Mouse (Mus musculus): ENCODE data around the gene Arid2.
"Not testable (repeated sequence)": the region's sequence is repeated elsewhere in the genome, so short reads cannot be mapped to it uniquely, and the experiment has no call there.

The Arid2 gene

DNA sequence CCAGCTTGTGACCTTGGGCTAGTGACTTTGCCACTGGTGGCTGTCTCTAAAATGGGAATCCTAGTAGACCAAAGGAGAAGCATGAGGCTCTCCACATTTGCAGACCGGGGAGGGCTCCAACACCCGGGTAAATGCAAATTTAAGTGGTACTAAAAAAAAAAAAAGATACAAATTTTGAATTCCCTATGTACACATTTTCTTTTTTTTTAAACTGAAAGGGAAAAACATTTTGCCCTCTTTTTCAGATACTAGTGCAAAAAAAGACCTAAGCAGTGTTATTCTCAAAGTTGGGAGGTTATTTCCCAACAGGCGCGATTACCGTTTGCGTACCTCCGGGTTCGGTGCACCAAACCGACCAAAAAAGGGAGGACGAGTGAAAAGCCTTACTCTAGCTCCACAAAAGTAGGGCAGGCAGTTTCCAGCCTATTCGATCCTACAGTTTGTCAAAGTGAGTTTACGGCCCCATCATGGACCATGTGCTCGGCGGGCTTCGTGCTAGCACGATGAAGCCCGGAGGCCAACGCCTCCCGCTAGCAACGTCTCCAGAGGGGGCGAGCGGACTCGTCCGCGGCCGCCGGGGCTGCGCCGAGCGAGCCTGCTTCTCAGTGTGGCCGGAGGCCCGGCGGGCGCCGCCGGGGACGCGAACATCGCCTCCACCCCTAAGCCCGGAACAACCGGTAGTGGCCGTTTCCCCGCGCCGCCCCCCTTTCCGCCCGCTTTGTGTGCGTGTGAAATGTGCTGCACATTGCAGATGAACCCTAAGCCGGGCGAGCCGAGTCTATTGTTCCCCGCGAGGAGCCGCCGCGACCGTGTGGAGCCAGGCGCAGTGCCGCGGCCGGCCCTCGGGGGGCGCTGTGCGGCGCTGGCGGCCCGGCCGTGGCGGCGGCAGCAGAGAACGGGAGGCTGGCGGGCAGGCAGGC, 1.0 kb upstream of the Arid2 start:
- peak; percentile 77 for DNase-seq (ENCODE audit: low read depth, low spot score)

DNA sequence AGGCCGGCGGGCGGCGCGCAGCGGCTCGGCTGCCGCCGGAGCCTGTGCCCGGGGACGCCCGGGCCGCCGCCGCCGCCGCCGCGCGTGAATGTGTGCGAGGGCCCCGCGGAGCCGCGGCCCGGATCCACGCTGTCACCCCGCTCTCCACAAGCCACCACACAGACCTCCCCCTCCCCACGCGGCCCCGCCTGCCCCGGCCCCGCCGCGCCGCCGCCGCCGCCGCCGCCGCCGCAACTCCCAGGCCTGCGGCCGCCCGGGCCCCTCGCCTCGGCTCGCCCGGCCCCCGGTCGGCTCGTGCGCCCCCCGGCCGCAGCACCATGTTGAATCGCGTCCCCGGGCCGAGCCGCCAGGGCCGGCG, 404 bp upstream of the Arid2 start:
- DNase-seq (ENCODE audit: low read depth, low spot score): no peak

DNA sequence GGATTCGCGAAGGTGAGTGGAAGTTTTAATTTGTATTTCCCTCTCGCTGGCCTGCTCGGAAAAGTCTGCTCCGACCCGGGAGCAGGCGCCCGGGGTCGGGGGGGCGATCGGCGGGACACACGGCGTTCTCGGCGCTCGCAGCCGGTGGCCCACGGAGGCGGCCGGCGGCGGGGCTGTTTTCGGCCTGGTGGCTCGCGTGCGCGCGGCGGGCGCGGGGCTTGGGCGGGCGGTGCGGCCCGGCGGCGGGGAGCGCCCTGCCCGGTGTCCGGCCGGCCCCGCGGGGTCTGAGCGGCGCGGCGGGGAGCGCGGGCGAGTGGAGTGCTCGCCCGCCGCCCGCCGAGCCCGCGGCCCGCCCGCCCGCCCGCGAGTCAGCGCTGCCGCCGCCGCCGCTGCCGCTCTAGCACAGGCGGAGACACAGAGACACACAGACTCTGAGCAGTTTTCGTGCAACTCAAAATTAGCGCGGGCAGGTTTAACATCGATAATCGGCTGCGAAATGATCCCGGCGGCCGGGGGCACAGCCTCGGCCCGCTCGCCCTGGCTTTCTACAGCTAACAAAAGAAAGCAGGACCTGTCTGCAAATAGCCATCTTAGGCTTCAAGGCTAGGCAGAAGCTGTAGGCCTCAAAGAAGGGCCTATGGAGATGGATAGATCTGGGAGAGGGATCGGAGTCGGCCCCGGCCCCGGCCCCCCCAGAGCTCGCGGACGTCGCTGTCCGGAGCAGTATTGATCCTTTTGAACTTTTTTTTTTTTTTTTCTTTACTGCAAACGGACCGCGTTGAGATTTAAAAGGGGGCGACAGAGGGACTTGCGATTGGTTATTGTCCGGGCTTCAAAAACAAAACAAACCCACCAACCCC, 888 bp downstream of the Arid2 start:
- no peak for DNase-seq (ENCODE audit: low read depth, low spot score)

DNA sequence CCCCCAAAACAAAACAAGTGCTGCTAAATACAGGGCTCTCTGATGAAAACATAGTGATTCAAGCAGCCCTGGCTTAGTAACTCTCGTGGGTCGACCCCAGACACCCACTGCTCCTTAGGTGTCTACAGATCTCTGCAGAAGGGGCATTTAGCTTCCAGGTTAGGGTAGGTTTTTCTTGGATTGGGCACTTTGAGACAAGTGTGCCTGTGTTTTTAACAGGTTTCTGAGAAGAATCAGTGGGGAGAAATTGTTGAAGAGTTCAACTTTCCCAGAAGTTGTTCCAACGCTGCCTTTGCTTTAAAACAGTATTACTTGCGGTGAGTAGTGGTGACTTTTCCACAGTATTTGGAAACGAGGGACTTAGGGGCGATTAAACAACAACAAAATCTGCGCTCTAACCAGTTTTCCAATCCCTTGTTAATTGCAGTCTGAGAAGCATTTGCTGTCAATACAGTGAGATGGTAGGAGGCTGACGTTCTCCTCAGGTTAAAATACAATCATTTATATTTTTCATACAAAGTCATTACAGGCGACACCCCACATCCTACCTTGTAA, 1.6 kb downstream of the Arid2 start:
- no peak for DNase-seq (ENCODE audit: low read depth, low spot score)

DNA sequence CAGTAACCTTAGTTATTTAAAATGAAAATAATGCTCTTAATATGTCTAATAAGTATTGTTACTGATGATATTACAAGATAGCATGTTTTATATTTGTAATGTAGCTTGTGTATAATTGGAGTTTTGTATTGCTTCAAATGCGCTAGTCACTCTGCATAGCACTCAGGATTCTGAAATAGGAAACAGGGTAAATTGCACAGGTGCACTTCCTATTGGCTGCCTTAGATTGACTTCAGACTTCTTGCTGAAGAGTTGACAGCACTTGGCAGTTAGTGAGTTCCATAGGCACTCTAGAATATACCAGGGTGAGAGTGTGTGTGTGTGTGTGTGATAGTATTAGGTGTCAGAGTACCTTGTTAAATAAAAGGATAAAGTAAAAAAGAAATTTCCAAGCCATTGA, 2.7 kb downstream of the Arid2 start:
- no peak for DNase-seq (ENCODE audit: low read depth, low spot score)

DNA sequence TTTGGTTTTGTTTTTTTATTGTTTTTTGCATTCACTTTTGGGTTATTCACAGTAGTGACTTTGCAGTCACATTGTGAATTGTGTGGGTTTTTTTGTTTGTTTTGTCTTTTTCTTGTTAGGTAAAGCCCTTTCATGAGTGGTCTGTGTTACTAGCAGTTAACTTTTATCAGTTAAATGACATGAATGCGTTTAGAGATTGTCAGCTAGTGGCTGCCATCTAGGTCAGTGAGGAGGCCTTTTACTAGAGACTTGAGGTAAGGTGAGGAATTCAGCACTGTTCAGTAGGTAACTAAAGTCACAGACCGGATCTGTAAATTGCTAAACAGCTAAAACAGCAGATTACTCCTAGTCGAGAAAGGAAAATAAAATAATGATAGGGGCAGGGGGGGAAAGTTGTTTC, 6.1 kb downstream of the Arid2 start:
- no peak for DNase-seq (ENCODE audit: low read depth, low spot score)

DNA sequence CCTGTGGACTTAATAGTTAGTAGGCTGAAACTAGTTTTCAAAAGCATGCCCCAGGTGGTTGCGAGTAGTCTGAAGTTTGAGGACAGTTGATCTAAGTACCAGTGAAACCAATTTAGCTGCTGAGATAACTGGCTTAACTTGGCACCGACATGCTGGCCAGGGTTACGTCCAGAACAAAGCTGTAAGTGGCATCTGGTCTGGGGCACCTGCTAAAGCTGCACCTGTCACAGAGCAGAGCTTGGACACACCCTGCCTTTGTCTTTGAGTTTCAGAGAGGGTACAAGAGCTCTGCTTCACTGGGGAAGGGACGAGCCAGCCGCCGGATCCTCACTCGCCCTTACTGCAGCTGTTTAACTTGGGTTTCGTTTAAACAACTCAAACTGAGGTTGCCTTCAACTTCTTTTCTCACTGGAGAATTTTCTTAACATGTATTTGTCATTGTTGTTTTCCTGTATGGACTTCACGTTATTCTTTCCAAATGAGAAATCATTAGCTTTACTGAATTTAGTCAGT, 9.8 kb downstream of the Arid2 start:
- no peak for DNase-seq (ENCODE audit: low read depth, low spot score)

DNA sequence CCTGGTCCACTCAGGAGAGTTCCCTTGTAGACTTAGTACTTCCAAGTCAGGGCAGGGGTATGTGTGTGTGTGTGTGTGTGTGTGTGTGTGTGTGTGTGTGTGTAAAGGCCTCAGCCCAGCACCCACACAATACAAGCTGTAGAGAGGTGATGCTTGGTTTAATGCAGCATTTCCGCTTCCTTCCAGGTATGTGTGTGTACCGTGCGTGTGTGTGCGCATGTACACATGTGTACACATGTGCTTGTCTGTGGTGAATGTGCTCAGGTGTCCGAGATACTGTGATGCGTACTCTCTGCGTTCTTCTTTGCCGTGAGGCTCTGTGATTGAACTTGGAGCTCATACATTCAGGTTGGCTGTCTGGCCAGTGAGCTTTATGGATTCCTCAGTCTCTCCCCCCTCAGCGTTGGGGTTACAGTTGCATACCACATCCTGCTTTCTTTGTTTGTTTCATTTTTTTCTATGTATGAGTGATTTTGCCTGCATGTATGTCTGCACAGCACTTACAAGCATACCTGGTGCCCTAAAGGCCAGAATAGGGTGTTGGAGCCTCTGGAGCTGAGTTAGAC, 10.4 kb downstream of the Arid2 start:
- no peak for DNase-seq (ENCODE audit: low read depth, low spot score)

DNA sequence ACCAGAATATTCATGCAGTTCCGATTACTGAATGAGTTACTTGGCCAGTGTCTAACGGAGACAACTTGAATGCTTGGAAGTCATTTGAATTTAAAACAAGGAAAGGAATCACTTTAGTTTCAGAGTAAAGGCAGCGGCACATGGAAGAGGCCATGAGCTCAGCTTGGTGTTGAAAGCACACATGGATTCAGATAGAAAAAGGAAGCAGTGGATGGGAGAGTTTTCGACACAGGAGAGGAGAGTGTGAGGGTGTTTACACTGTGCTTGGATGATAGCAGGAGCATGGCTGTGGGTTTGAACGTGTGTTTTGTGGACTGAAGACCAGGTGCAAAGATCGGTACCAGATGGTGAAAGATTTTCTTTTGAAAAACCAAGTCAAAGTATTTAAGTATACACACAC, 22.0 kb downstream of the Arid2 start:
- no peak for DNase-seq (ENCODE audit: low read depth, low spot score)

DNA sequence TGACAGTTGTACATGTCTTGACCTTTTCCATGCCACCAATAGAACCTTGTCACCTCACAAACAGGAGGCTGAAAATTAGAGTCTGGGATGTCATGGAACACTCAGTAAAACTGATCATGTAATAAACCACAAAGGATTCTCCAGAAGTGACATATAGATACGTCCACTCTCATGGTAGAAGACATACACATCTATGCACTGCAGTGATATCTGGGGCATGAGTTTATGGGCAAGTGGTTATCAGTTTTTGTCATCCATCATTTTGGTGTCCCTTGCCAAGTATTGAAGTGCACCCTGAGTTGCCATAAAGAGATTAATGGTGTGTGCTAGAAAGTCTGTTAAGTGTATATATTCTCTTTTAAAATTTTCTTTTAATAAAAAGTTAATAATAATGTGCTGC, 25.6 kb downstream of the Arid2 start:
- DNase-seq (ENCODE audit: low read depth, low spot score): no peak

DNA sequence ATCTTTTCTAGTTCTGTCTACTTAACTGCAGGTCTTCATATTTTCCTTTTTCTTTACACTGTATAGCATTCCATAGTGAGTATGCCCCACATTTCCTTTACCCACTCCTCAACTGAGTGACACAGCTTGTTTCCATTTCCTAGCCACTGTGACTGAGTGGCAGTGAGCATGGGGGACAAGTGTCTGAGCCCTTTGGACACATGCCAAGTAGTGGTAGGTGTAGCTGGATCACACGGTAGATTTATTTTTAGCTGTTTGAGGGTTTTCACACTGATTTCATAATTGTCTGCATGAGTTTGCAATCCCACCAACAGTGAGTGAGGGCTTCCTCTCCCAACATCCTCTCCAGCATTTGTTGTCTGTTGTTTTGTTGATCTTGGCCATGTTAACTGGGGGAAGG, 28.3 kb downstream of the Arid2 start:
- no peak for DNase-seq (ENCODE audit: low read depth, low spot score)

DNA sequence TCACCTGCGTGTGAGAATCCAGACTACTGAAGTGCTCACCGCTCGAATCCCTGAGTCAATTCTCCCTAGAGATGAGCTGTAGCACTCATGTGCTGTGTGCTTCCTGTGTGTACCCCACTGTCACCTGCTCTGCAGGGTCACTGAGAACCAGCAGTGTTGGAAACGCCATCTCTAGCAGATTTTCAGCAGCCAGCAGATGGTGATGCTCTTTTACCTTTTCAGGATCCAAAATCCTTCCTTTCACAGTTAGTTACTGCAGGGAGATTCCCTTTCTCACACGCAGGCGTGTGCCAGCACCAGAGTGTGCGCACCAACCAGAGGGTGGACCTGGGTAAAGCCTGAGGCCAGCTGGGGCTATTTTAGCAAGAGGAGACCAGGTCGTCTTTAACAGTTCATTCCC, 32.0 kb downstream of the Arid2 start:
- no peak for DNase-seq (ENCODE audit: low read depth, low spot score)

DNA sequence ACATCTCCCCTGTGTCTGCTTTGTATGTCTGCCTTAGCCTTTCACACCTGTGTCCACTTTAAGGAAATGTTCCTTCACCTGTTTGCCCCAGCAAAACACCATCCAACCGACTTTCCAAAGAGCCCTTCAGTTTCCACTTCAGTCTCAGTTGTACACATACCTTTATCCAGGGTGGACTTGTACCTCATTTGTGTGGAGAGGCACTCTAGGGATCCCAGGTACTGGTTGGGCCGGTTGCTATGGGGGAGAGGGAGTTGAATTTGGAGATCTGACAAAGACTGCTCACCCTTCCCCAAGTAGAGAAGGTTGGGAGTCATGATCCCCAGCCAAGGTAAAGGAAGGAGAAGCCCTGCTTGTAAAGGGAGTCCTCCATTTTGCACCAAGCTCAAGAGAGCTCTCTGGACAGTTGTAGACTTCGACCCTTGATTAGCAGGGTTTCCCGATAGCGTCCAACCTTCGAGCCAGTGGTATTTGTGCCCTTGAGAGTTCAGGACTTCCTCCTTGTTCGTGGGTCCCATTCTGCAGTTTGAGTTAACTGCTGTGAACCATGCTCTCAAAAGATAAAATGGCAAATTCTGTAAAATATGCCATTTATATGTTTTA, 38.5 kb downstream of the Arid2 start:
- no peak for DNase-seq (ENCODE audit: low read depth, low spot score)

DNA sequence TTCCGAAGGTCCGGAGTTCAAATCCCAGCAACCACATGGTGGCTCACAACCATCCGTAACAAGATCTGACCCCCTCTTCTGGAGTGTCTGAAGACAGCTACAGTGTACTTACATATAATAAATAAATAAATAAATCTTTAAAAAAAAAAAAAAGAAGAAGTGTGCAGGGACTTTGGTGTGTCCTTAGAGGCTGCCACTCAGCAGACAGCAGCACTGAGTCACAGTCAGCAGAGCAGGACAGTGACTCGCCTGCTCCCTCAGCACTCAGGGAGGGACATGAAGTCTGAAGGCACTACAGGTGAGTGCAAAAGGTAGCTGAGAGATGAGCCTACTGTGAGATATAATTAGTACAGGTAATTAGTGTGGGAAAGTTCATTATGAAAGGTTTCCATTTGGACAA, 41.4 kb downstream of the Arid2 start:
- not testable (repeated sequence) for DNase-seq (ENCODE audit: low read depth, low spot score)

DNA sequence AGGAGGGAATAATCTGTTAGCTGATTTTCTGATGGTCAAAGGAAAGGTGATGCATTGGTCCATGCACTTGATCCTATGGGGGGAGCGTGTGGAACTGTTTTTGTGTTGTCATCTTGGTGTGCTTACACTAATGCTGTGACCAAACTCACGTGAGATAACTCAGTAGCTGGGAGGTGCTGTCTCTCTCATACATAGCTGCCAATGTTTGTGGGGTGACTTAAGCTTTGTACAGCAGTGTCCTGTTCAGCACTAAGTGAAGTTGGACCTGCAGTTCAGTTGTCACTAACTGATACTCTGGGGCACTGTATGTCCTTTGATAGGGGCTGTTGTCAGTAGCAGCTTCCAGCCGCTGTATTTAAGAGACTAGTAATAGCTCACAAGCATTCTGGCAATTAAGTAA, 43.2 kb downstream of the Arid2 start:
- no peak for DNase-seq (ENCODE audit: low read depth, low spot score)

DNA sequence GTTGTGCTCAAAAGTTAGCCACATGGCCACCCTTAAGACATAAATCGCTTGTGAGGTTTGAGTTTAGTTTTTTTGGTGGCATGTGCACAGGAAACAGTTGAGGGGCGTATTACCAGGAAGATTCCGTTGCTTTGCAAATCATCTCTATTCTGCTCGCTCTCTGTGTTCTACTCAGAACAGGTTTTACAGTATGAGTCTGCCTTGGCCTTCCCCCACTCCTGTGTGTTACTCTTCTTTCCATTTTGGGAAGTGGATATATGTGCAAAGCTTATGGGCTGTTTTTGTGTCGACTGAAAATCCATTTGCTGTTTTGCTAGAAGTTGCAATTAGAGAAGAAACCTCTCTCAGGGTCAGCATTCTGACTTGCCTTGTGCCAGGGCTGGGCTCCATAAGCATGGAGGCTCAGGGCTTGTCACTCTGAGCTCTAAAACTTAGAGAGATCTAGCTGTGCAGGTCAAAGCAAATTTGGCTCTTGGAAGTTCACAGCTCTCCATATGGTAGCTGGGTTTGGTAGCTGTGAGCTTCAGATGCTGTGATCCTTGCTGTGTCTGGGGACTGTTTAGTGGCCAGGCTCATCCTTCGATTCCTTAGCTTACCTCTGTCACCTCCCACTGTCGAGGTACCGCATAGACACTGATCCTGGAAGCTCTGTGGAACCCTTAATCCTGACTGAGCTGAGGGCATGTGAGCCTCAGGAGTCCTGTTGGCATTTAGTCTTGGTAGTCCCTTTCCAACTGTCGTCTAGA, 45.3 kb downstream of the Arid2 start:
- DNase-seq (ENCODE audit: low read depth, low spot score): no peak

DNA sequence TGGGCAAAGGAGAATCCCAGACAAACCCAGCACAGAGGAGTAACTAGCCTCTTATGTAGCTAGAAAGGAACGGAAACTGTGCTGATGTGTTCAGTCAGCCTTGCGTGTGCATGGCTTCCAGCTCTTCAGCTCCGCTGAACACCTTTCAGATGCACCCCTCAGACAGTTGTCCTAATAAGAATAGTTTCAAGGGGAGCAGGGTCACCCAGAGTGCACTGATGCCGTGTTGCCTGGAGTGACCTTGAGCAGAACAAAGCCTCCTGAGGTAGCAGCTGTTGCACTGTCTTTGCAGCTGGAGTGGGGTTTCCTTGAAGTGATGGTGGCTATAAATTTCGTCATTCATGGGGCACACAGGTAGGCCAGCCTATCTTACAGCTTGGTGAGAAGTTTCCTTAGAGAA, 46.0 kb downstream of the Arid2 start:
- DNase-seq (ENCODE audit: low read depth, low spot score): no peak

DNA sequence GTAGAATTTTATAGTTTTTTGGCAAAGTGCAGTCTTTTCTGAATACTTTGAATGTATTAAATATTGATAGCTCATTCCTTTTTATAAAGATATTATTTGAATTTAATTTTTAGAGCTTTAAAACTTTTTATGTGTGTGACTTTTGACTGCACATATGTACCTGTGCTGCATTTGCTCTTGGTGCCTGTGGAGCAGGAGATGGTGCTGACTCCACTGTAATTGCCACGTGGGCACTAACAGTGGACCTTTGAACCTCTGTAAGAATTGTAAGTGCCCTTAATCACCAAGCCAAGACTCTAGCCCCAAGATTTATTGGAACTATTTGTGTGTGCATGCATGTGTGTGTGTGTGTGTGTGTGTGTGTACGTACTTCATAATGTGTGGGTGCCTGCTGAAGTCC, 53.6 kb downstream of the Arid2 start:
- DNase-seq (ENCODE audit: low read depth, low spot score): no peak

DNA sequence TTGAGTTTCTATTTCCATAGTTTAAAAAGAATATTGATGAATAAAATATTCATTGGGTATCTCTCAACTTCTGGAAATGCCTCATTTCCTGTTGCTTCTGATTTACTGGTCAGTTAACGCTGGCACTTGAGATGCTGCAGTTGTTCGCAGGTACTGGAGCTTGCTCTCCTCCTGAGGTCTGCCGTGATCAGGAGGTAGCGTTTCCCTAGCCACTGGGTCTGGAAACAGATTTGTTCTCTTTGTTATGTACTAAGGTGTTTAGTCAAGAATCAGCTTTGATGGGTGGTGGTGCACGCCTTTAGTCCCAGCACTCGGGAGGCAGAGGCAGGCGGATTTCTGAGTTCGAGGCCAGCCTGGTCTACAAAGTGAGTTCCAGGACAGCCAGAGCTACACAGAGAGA, 54.8 kb downstream of the Arid2 start:
- no peak for DNase-seq (ENCODE audit: low read depth, low spot score)

DNA sequence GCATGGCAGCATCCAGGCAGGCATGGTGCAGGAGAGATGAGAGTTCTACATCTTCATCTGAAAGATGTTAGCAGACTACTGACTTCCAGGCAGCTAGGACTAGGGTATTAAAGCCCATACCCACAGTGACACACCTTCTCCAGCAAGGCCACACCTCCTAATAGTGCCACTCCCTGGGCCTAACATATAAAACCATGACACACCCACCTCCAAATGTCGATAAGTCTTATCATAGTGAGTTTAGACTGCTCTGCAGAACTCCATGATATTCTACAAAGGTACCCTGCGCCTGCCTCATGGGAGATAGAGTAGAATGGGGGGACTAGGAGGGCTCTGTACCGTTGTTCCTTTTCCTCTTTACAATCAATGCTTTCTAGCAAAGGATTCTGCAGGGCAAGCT, 55.6 kb downstream of the Arid2 start:
- no peak for DNase-seq (ENCODE audit: low read depth, low spot score)
